Mouse (Mus musculus) kidney, adult 2 months (tissue): ENCODE results near the gene Slc25a26.

ENCODE experiments used
- CTCF ChIP-seq: fragments of 200-500 bp; conservative IDR thresholded peaks from 2 replicates; pipeline ENCODE4 v1.5.1; 2011; ENCODE audit warnings: low read depth, mild to moderate bottlenecking, control low read depth, low read length, moderate library complexity, mixed read lengths; ENCODE audit not compliant: insufficient read depth, insufficient read length
- POLR2A ChIP-seq: fragments of 200-500 bp; IDR thresholded peaks from one replicate; pipeline ENCODE4 v1.6.1; 2011; ENCODE audit warnings: low read depth, low read length, control low read depth

- no peak for TF ChIP-seq POLR2A
- no peak for TF ChIP-seq CTCF
Measured at GRCm38 (mm10) chr6:94598421-94598820, 98.3 kb downstream of the Slc25a26 start.
